Mouse (Mus musculus): ENCODE measurements around the gene Lmod1. TPM values are rescaled to one million over a fixed set of nuclear protein-coding genes. Genes with fewer than 3 reads are reported as not detected.

The Lmod1 gene
- total RNA-seq, 2 experiments from 2014 or later = 1.7 to 3.8 TPM

- DNase-seq = no peak
Observed at GRCm38 (mm10) chr1:135412130-135412529, 87.5 kb downstream of the Lmod1 start.

- peak; percentile 51 for DNase-seq
Observed at GRCm38 (mm10) chr1:135413996-135414395, 89.4 kb downstream of the Lmod1 start.

Other genes with a start within 250 kb of the Lmod1 start
- gene Lgr6, start 219.5 kb upstream of the Lmod1 start, total RNA-seq (2021) = 10 to 100 TPM; 20.5 to 28.4 TPM
- gene Ptpn7, start 192.1 kb upstream of the Lmod1 start, total RNA-seq (2021) = 1 to 10 TPM; 1.8 to 2.5 TPM
- gene Arl8a, start 178.0 kb upstream of the Lmod1 start, total RNA-seq (2021) = 10 to 100 TPM; 49.2 to 57.7 TPM
- gene Gpr37l1, start 157.1 kb upstream of the Lmod1 start, total RNA-seq (2021) = 1 to 10 TPM; 1.3 to 2.8 TPM
- gene Elf3, start 66.2 kb upstream of the Lmod1 start, total RNA-seq (2021) = under 1 TPM; 0.21 to 0.39 TPM
- gene Rnpep, start 40.7 kb upstream of the Lmod1 start, total RNA-seq (2021) = 10 to 100 TPM; 40.0 to 56.1 TPM
- gene Timm17a, start 11.0 kb upstream of the Lmod1 start, total RNA-seq (2021) = 100 to 1,000 TPM; 277 to 292 TPM
- 10 to 100 TPM; 13.9 to 31.8 TPM for gene Shisa4, start 50.4 kb downstream of the Lmod1 start, total RNA-seq (2021)
- 100 to 1,000 TPM in 1 of 2 experiments, 10 to 100 TPM in 1; 80.6 to 113 TPM for gene Ipo9, start 105.7 kb downstream of the Lmod1 start, total RNA-seq (2021)